Mouse (Mus musculus) E14TG2a.4 (cell line): Measurements from ENCODE around the gene Ppcdc.

Source experiments
- CTCF ChIP-seq: conservative IDR thresholded peaks from 2 replicates; pipeline ENCODE4 v1.5.1; 2014; ENCODE audit warnings: low read length
- NANOG ChIP-seq: IDR thresholded peaks from 2 replicates; pipeline ENCODE4 v1.6.1; 2014; ENCODE audit warnings: borderline replicate concordance, low read length, mixed read lengths

DNA sequence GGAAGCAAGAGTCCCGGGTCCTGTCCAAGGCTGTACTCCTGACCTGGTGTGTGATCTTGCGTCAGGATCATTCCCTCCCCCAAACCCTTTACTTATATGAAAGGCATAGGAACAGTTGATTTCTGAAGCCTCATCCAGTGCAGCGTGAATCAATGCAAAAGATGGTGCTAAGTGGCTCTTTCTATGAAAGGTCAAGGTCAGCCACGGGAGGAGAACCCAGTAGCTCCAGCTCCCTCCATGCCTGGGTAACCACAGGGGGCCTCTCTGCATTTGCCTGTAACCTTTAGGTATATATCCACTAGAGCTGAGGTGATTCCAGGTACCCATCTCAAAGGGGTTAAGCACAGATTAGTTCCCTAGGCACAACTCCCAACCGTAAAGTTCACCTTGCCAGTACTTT lies 3.8 kb downstream of the Ppcdc start:
- TF ChIP-seq CTCF (no peak), NANOG (no peak)
